Mouse (Mus musculus): ENCODE results near the gene Rp9. TPM values are rescaled to one million over a fixed set of nuclear protein-coding genes. Genes with fewer than 3 reads are reported as not detected.
"Not testable (repeated sequence)": the region's sequence is repeated elsewhere in the genome, so short reads cannot be mapped to it uniquely, and the experiment has no call there.

Gene Rp9
- polyA plus RNA-seq, 1 experiment from 2014 or later, result 59.1 TPM

DNA sequence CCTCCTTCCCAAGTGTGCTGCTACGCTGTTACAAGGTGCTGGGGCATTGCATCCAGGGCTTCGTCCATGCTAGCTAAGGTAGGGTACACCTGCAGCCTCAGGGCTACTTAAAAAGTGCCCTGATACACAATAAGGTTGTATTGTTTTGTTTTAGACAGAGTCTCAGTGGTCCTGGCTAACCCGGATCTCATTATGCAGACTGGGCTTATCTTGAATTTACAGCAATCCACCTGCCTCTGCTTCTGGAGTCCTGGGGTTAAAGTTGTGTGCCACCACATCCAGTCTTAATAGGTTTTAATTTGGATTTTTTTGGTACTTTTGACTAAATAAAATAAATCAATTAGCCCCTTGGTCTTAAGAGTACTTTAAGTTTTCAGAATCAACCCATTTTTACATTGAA lies 49.7 kb downstream of the Rp9 start:
- POLR2A ChIA-PET, result no interaction called here
- ATAC-seq, result no peak
- in situ Hi-C loops (cut with MboI; ENCODE audit: low pct_unique_long_range_greater_than_20kb), result no loop called here
- no peaks in the 10 kb centered on the region for H3K27me3 ChIP-seq
- DNase-seq (ENCODE audit: low read depth, low spot score), result no peak
- CTCF ChIA-PET, result no interaction called here
- no peak for TF ChIP-seq CTCF (IDR thresholded peaks at IDR 0.05)

- ChIA-PET POLR2A (no interaction called here), CTCF (interaction anchor here (1.4 kb wide), 1 partner anchor 12 kb away, joined by 3 read pairs; no protein-coding TSS in a partner anchor)
- no peaks in the 10 kb centered on the region for H3K27me3 ChIP-seq
- no peak for DNase-seq (ENCODE audit: low read depth, low spot score)
- no peak for TF ChIP-seq CTCF (IDR thresholded peaks at IDR 0.05)
- no peak for ATAC-seq
- in situ Hi-C loops (cut with MboI; ENCODE audit: low pct_unique_long_range_greater_than_20kb), result no loop called here
Measured at GRCm38 (mm10) chr9:22417547-22417946, 52.0 kb downstream of the Rp9 start.

GRCm38 (mm10) chr9:22416187-22416586 lies 53.4 kb downstream of the Rp9 start:
- no peak for TF ChIP-seq CTCF (IDR thresholded peaks at IDR 0.05)
- no peak for DNase-seq (ENCODE audit: low read depth, low spot score)
- no peak for ATAC-seq
- in situ Hi-C loops (cut with MboI; ENCODE audit: low pct_unique_long_range_greater_than_20kb), result no loop called here
- POLR2A ChIA-PET, result no interaction called here
- H3K27me3 ChIP-seq, result no peaks in the 10 kb centered on the region
- CTCF ChIA-PET, result no interaction called here

DNA sequence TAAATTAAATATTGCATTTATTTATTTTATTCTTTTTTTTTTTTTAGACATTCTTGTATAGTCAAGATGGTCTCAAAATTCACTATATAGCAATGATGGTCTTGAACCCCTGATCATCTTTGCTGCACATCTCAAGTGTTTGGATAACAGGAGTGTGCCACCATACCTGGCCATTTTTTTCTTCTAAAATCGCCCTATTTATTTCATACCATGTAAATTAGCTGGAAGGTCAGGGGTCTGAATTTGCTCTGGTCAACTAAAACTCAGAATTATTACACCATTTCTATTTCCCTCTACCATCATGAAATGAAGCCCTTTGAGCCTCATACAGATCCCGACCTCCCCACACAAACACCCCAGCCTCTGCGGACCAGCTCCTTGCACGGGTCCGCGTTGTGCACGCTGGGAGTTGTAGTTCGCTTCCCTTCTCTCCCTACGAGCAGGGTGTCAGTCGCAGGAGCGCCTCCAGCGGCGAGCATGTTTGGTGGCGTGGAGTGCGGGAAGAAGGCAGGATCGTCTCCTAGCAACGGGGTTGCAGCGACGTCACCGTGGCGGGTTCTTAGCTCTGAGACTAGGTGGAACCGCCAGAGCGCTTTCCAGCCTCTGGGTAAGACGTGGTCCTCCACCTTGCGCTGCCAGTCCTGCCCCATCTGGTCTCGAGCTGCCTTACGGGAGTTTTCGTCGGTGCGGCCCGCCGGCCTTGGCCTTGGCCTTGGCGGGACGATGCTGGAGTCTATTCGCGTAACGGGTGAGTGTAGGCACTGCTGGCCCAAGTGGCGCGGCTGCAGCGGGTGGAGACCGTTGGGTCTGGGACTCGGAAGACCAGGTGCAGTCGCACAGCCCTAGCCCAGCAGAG lies 58.3 kb downstream of the Rp9 start, which contains the start of gene 9530077C05Rik:
9530077C05Rik (plus strand) TSS at position 512 of the 856 bp plus-strand sequence.
- ChIA-PET POLR2A (interaction anchor here (0.6 to 1.8 kb wide), 4 partner anchors 12 to 353 kb away, joined by 3 to 6 read pairs (median 3); no protein-coding TSS in a partner anchor), CTCF (interaction anchor here (0.6 to 3.3 kb wide), 14 partner anchors 11 to 268 kb away, joined by 3 to 20 read pairs (median 4); no protein-coding TSS in a partner anchor)
- DNase-seq (ENCODE audit: low read depth, low spot score) (peak; percentile 73), ATAC-seq (peak; percentile 99)
- in situ Hi-C loops (cut with MboI; ENCODE audit: low pct_unique_long_range_greater_than_20kb), result loop anchor here (5.0 kb wide), 1 partner anchor 184 kb away; the partner anchor contains the start of gene Zfp809
- peak; percentile 98 for TF ChIP-seq CTCF (IDR thresholded peaks at IDR 0.05)
- H3K27me3 ChIP-seq, result no peaks in the 10 kb centered on the region

DNA sequence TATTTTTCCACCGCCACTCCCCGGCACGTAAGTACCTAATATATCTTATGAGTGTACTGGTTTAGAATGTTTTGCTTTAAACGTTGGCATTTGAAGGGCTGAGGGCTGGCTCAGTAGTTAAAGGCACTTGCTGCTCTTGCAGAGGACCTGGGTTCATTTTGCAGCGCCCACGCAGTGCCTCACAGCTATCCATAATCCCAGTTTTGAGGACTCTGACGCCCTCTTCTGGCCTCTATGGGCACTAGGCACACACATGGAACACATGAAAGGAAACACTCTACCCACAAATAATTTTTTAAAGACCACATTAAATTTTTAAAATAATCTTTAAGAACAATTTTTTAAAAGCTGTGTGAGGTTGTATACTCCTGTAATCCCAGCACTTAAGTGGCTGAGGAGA lies 60.0 kb downstream of the Rp9 start:
- no peaks in the 10 kb centered on the region for H3K27me3 ChIP-seq
- no peak for TF ChIP-seq CTCF (IDR thresholded peaks at IDR 0.05)
- in situ Hi-C loops (cut with MboI; ENCODE audit: low pct_unique_long_range_greater_than_20kb), result loop anchor here (10.0 kb wide), 1 partner anchor 345 kb away; no protein-coding TSS in a partner anchor
- ATAC-seq (no peak), DNase-seq (ENCODE audit: low read depth, low spot score) (no peak)
- CTCF ChIA-PET, result interaction anchor here (0.9 to 2.6 kb wide), 3 partner anchors 11 to 291 kb away, joined by 3 to 9 read pairs (median 4); no protein-coding TSS in a partner anchor
- POLR2A ChIA-PET, result interaction anchor here (1.8 kb wide), 1 partner anchor 16 kb away, joined by 6 read pairs; no protein-coding TSS in a partner anchor

DNA sequence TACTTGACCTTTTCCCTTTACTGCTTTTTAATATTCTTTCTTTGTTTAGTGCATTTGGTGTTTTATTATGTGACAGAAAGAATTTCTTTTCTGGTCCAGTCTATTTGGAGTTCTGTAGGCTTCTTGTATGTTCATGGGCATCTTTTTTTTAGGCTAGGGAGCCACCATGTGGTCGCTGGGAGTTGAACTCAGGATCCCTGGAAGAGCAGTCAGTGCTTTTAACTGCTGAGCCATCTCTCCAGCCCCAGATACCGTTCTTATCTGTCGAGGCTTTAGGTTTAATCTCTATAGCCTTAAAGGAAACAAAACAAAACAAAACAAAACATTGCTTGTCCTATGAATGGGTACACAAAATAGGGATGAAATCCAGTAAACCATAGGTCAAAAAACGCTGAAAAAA lies 61.2 kb downstream of the Rp9 start:
- in situ Hi-C loops (cut with MboI; ENCODE audit: low pct_unique_long_range_greater_than_20kb), result loop anchor here (10.0 kb wide), 1 partner anchor 344 kb away; no protein-coding TSS in a partner anchor
- POLR2A ChIA-PET, result interaction anchor here (1.0 kb wide), 1 partner anchor 183 kb away, joined by 8 read pairs; the partner anchor contains the start of gene Zfp809
- CTCF ChIA-PET, result interaction anchor here (0.9 to 1.7 kb wide), 4 partner anchors 10 to 266 kb away, joined by 3 to 6 read pairs (median 4); no protein-coding TSS in a partner anchor

DNA sequence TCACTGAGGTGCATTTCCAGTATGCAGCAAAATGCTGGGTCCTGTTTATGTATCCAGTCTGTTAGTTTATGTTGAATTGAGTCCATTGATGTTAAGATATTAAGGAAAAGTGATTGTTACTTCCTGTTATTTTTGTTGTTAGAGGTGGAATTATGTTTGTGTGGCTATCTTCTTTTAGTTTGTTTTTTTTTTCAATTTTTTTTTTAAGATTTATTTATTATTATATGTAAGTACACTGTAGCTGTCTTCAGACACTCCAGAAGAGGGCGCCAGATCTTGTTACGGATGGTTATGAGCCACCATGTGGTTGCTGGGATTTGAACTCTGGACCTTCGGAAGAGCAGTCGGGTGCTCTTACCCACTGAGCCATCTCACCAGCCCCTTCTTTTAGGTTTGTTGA lies 61.9 kb downstream of the Rp9 start:
- in situ Hi-C loops (cut with MboI; ENCODE audit: low pct_unique_long_range_greater_than_20kb), result loop anchor here (10.0 kb wide), 1 partner anchor 343 kb away; no protein-coding TSS in a partner anchor
- ATAC-seq; DNase-seq (ENCODE audit: low read depth, low spot score); POLR2A ChIA-PET; H3K27me3 ChIP-seq: not testable (repeated sequence)
- CTCF ChIA-PET, result interaction anchor here (1.3 to 1.7 kb wide), 2 partner anchors 9 to 252 kb away, joined by 5 to 6 read pairs; no protein-coding TSS in a partner anchor
- TF ChIP-seq CTCF (IDR thresholded peaks at IDR 0.05), result peak; percentile 35

More for the DNA sequence above, 61.2 kb downstream of the Rp9 start:
- peak; percentile 71 for TF ChIP-seq CTCF (IDR thresholded peaks at IDR 0.05)
- not testable (repeated sequence) for H3K27me3 ChIP-seq; DNase-seq (ENCODE audit: low read depth, low spot score); ATAC-seq

DNA sequence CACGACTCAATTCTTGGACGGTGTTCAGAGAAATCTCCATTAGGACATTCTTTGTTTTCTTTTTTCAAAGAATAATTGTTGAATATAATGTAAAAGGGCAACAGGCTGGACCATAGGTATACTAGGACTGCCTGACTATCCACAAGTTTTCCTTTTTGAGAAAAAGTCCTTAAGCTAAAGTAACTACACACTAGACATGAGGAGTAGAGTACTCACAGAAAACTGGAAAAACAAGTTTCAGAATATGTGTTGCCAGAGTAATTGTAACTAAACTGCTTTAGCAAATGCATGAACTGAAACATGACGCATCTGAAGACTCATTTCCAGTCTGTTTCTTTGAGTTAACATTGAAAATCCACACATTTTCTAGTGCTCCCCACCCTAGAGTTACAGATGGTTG lies 64.1 kb downstream of the Rp9 start:
- ChIA-PET CTCF (no interaction called here), POLR2A (no interaction called here)
- DNase-seq (ENCODE audit: low read depth, low spot score) (no peak), ATAC-seq (no peak)
- in situ Hi-C loops (cut with MboI; ENCODE audit: low pct_unique_long_range_greater_than_20kb), result loop anchor here (10.0 kb wide), 1 partner anchor 341 kb away; no protein-coding TSS in a partner anchor
- H3K27me3 ChIP-seq, result no peaks in the 10 kb centered on the region
- TF ChIP-seq CTCF (IDR thresholded peaks at IDR 0.05), result no peak

GRCm38 (mm10) chr9:22403501-22403900 lies 66.0 kb downstream of the Rp9 start:
- ATAC-seq; POLR2A ChIA-PET; DNase-seq (ENCODE audit: low read depth, low spot score); CTCF ChIA-PET; H3K27me3 ChIP-seq: not testable (repeated sequence)
- in situ Hi-C loops (cut with MboI; ENCODE audit: low pct_unique_long_range_greater_than_20kb), result loop anchor here (10.0 kb wide), 1 partner anchor 339 kb away; no protein-coding TSS in a partner anchor

DNA sequence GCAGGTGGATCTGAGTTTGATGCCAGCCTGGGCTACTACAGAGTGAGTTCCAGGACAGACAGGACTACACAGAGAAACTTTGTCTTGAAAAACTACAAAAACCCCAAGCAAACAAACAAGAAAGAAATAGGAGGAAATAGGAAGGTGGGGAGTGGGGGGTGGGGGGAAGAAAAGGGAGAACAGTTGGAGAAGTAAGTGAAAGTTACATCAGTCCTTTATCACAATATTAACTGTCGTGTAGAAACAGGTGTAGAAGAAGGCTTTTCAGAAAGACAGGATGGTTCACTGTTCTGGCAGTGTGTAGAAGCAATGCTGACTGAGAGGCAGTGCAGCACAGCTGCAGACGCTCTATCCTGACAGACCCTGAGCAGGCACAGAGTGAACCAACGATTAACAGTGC lies 66.6 kb downstream of the Rp9 start:
- TF ChIP-seq CTCF (IDR thresholded peaks at IDR 0.05), result no peak
- ChIA-PET CTCF (no interaction called here), POLR2A (no interaction called here)
- H3K27me3 ChIP-seq, result no peaks in the 10 kb centered on the region
- in situ Hi-C loops (cut with MboI; ENCODE audit: low pct_unique_long_range_greater_than_20kb), result loop anchor here (10.0 kb wide), 1 partner anchor 338 kb away; no protein-coding TSS in a partner anchor
- no peak for ATAC-seq
- DNase-seq (ENCODE audit: low read depth, low spot score), result no peak

Data from Patski (cell line).